Mouse (Mus musculus) left cerebral cortex, adult 8-10 months (tissue): Measurements from ENCODE around the gene Ubxn1. TPM values are rescaled to one million over a fixed set of nuclear protein-coding genes. Genes with fewer than 3 reads are reported as not detected.
"Not testable (repeated sequence)": the region's sequence is repeated elsewhere in the genome, so short reads cannot be mapped to it uniquely, and the experiment has no call there.

Experiments used
- DNase-seq, 2 experiments: peaks; one replicate each; pipeline ENCODE4 v3.0.0; 2022; ENCODE audit warnings: low spot score in 2 of 2
- total RNA-seq, 4 experiments: library from RNA; stranded (reverse); gene quantifications; 2 replicates each; pipeline ENCODE4 v1.2.4; 2022

Ubxn1 gene
- total RNA-seq, 4 experiments from 2014 or later, result 110 to 127 (median 113) TPM

DNA sequence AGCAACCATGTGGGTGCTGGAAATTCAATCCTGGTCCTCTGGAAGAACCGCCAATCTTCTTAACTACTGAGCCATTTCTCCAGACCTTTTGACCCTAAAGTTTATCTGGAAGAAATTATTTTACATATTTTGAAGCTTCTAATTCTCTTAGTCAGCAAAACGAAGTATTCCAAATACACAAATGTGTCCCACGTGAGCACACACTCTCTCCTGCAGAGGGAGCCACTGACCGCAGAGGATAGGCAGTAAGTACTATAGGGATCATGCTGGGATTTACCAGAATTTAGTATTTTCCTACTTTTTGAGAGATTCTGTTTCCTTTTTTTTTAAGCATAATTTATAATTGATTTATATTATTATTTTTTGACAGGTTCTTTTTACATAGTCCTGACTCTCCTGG is 13.6 kb upstream of the Ubxn1 start:
- DNase-seq, result no peak

GRCm38 (mm10) chr19:8859018-8859417 is 12.3 kb upstream of the Ubxn1 start:
- no peak for DNase-seq

GRCm38 (mm10) chr19:8864265-8864664 is 7.0 kb upstream of the Ubxn1 start:
- no peak for DNase-seq

DNA sequence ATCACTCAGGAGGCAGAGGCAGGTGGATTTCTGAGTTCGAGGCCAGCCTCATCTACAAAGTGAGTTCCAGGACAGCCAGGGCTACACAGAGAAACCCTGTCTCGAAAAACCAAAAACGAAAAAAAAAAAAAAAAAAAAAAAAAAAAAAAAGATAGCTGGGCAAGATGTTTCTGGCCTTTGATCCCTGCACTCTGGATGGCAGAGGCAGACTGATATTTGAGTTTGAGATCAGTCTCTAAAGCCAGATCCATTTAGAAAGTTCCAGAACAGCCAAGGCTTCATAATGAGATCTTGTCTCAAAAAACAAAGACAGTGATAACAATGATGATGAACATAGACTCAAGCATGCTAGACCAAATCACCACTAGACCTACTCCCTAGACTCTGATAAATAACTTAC is 915 bp upstream of the Ubxn1 start:
- DNase-seq, result not testable (repeated sequence)

DNA sequence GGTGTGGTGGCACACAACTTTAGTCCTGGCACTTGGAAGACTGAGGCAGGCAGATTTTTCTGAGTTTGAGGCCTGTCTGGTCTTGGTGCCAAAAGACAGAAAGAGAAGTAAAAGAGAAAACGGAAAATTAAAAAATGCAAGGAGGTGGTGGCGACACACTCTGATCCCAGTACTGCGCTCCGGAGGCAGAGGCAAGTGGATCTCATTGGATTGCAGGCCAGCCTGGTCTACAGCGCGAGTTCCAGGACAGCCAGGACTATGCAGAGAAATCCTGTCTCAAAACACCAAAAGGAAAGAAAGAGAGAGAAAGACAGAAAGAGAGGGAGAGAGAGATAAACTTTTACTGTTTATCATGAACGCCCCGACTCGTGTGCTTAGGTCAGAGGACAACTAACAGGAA is 458 bp upstream of the Ubxn1 start:
- no peak for DNase-seq

GRCm38 (mm10) chr19:8872266-8872840 is 1.1 kb downstream of the Ubxn1 start:
- DNase-seq, result no peak

DNA sequence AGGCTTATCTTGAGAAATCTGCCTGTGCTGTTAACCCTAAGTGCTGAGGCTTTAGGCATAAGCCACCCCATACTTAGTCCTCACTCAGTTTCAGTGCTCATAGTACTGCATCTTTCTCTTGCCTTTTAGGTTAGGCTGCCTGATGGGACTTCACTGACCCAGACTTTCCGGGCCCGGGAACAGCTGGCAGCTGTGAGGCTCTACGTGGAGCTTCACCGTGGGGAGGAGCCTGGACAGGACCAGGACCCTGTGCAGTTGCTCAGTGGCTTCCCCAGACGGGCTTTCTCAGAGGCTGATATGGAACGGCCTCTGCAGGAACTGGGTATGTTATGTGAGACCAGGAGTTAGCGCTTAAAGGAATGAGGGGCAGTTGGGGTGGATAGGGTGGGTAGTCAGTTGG is 3.7 kb downstream of the Ubxn1 start:
- DNase-seq, result no peak

GRCm38 (mm10) chr19:8880311-8881033 is 9.2 kb downstream of the Ubxn1 start, which contains the start of gene Uqcc3:
TSS of gene Uqcc3 (minus strand) at chr19:8880923.
- DNase-seq, result peak; percentile 82 to 89

GRCm38 (mm10) chr19:8881034-8881392 is 9.7 kb downstream of the Ubxn1 start:
- DNase-seq, result no peak

DNA sequence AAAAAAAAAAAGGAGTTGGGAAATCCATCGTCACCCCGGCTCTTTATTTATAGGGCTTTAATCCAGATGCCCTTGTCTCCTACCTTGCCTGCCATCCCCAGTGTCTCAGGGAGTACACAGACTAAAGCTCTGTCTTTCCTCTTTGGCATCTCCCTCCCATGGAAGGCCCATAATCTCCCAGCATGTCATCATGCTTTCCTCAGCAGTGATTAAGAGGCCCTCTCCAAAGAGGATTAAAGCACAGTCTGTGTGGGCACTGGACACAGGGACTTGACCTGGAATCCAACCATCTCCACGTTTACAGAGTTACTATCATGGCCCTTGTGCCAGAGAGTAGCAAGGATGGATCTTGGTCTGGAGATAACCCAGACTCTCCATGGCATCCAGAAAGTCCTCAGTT is 12.3 kb downstream of the Ubxn1 start, which contains the start of the genes Lbhd1 and Gm49403:
Gene Lbhd1 (plus strand): TSS at position 117 of the 400 bp plus-strand sequence.
Gene Gm49403 (plus strand): TSS at position 315 of the 400 bp plus-strand sequence.
- DNase-seq, result no peak

DNA sequence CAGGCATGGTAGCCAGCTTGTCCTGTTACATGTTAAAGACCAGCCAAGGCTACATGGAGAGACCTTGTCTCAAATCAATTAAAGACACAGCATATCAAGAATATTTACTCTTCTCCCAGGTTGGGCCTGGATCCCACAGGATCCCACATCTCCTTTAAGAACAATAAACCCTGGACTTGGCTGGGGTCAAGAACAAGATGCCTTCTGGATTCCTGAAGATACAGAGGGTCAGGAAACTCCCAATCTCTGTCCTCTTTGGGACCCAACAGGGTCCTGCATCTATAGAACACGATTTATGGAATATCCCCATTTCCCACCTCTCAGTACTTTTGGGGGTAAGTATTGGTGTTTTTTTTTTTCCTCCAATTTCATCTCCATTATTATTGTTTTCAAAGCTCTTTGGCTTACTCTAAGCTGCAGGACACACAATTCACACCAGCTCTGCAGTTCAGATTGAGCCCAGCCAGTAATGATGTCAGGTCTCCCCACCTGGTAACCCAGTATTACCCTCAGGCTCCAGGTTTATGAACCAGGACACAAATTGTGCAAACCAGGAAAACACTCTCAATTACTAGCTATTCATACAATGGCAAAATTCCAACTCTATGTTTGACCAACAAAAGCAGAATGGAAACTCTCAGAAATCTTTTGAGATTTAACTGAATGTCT is 15.8 kb downstream of the Ubxn1 start:
- DNase-seq, result no peak

DNA sequence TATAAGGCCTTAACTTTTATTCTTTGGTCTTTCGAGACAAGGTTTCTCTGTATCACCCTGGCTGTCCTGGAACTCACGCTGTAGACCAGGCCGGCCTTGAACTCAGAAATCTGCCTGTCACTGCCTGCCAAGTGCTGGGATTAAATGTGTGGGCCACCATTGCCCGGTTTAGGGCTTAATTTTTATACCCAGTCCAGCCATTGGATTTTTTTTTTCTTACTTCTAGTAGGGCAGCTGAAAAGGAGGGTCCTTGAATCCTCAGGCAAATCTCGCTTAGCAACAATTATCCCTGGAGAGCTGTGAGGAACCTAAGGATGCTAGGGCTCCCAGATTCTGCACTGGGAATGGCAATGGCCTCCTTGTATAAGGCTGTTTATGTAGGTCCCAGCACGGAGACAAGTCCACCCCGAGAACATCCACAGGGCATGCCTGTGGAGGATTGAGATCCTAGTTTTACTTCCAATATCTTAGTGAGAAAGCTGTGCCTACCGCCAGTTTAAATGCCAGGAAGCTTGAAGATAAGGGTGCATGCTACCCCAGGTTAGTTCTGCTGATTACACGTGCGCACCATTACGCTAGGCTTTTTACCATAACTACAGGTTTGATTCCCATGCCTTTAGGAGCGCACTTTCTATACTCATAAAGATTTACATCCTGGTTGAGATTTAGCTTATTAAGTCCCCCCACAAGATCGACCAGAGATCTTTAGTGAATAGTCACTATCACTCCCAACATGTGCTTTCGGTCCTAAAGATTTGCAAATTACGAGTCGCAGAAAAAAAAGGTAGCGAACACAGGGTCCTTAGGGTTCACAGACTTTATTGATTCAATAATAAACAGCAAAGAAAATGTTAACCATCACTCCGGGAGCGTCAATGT is 16.5 kb downstream of the Ubxn1 start:
- DNase-seq, result no peak

- DNase-seq, result peak; percentile 87 to 91
Measured at GRCm38 (mm10) chr19:8888511-8889385, 17.5 kb downstream of the Ubxn1 start, which contains the start of the genes 1810009A15Rik and Gm49416. TSS of gene 1810009A15Rik (plus strand) at chr19:8888853. TSS of gene Gm49416 (plus strand) at chr19:8888926.

DNA sequence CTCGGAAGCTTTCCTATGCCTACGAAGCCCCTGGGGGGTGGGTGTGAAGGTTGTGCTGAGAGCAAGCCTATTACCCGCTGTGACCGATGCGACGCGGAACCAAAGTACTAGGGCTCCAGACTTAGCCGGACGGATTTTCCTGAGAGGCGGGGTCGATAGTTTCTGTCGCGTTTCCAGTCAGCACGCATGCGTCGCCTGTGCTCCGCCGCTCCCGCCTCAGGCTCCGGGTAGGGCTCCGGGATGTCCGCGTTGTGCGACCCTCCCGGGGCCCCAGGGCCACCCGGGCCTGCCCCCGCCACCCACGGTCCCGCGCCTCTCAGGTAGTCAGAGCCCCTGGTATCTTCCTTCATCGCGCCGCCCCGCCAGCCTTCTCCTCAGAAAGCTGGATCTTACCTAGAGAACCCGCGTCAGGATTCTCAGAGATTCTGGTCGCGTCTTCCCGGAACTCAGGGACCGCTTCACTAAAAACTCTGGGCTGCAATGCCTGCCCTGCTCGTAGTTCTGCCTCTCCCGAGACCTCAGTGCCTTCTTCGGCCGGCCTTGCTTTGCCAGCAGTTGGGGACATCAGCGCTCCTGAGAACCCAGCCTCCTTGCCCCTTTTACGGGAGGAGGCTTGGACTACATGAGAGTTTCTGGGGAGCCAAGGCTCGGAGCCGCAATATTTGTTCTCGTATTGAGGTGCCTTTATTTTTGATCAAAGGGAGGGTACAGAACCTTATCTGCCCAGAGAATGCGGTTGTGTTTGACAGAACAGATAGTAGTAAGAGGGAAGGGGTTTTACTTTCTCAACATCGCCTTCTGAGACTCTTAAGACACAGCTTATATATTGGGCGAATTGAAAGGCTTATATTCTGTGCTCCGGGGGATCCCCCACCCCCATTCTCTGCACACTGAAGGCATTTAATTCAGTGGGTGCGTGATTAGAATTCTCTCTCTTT is 21.8 kb downstream of the Ubxn1 start, which contains the start of gene Ints5:
Gene Ints5 (plus strand): TSS at position 177 of the 938 bp plus-strand sequence.
- peak; percentile 71 to 79 for DNase-seq

GRCm38 (mm10) chr19:8895397-8895960 is 24.2 kb downstream of the Ubxn1 start:
- no peak for DNase-seq

DNA sequence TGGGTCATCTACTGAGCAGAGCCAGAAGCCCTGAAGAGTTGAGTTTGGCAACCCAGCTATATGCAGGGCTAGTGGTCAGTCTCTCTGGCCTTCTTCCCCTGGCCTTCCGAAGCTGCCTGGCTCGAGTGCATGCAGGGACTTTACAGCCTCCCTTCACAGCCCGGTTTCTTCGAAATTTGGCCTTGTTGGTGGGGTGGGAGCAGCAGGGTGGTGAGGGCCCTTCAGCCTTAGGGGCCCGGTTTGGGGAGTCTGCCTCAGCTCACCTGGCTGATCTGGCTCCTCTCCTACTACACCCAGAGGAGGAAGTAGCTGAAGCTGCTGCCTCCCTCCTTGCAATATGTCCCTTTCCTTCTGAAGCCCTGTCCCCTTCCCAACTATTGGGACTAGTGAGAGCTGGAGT is 24.9 kb downstream of the Ubxn1 start:
- not testable (repeated sequence) for DNase-seq

GRCm38 (mm10) chr19:8897211-8897864 is 26.0 kb downstream of the Ubxn1 start:
- not testable (repeated sequence) for DNase-seq

DNA sequence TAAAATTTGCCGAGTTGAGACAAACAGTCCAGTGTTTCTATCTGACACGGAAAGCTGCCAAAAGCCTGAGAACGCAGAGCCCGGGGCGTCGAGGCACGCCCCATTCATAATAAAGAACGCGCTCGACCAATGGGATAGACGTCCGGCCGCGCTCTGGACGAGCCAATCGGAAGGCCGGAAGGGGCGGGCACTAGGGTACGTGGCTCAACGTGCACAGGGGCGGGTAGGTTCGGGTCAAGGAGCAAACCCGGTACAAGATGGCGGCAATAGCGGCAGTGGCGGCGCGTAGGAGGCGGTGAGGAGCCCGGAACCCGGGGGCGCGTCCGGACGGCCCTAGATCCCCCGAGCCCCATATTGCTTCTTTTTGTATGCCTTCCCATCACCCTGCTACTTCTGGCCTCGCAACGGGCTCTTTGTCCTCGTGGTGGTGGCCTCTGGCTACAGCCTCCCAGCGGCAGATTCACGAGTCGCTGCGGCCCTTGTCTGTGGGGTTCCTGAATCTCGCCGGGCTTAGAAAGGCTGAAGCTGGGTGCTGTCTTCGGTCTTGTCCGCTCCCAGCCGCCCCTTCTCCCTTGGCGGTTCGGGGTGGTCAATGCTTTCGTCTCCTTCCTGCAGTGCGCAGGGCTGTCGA is 26.7 kb downstream of the Ubxn1 start, which contains the start of gene Ganab:
Gene Ganab (plus strand): TSS at position 207 of the 631 bp plus-strand sequence.
- peak; percentile 83 to 96 for DNase-seq
